Comparison of ENCODE assay signal across 26 mouse cellular contexts in genomic region chr8:52732150-52732549, GRCm38 (mm10).
A peak's percentile ranks its signal among the peaks of the same experiment; 100 is the strongest.
DNase-seq lines count a peak whose midpoint lies in the region; ATAC-seq and TF ChIP-seq lines count a peak whose summit lies in the region.
"Had no signal": no experiment of that assay in that cellular context is flagged by ENCODE, and none has a peak within 500 bp of the region (broad histone marks: within the 10 kb centered on the region; RNA-seq: fewer than 3 reads in every experiment).

No protein-coding gene starts in this region.

- ATAC-seq in midbrain, embryonic 14.5 days (ENCODE audit: low FRiP score, low TSS enrichment), result peak; percentile 70; the same call in 1 of the 2 replicates
- ATAC-seq in midbrain, postnatal 0 days (ENCODE audit: low FRiP score), result no peak
- ATAC-seq in midbrain, embryonic 15.5 days (replicated peaks), result peak; percentile 83; the same call in 1 of the 2 replicates
- ATAC-seq: CD4-positive, CD25-positive, alpha-beta regulatory T cell, adult 4 months; forebrain, embryonic 14.5 days; forebrain, postnatal 0 days; hindbrain, embryonic 16.5 days had no signal

- H3K27me3 ChIP-seq in midbrain, embryonic 14.5 days (ENCODE audit: control insufficient read depth, insufficient read depth, low read length), result no peaks in the 10 kb centered on the region
- no peaks in the 10 kb centered on the region for H3K27me3 ChIP-seq in midbrain, postnatal 0 days (ENCODE audit: insufficient read depth, low read length)
- H3K27me3 ChIP-seq in midbrain, embryonic 15.5 days (replicated peaks), result no peaks in the 10 kb centered on the region
- H3K27me3 ChIP-seq: embryonic facial prominence, embryonic 12.5 days; embryonic facial prominence, embryonic 15.5 days; heart, embryonic 12.5 days; heart, embryonic 15.5 days; hindbrain, embryonic 13.5 days had no signal

- H3K36me3 ChIP-seq in midbrain, embryonic 14.5 days (ENCODE audit: control insufficient read depth, insufficient read depth, low read length), result no peaks in the 10 kb centered on the region
- no peaks in the 10 kb centered on the region for H3K36me3 ChIP-seq in midbrain, postnatal 0 days (ENCODE audit: insufficient read depth, low read length)
- no peaks in the 10 kb centered on the region for H3K36me3 ChIP-seq in midbrain, embryonic 15.5 days (replicated peaks)
- H3K36me3 ChIP-seq: embryonic facial prominence, embryonic 12.5 days; embryonic facial prominence, embryonic 15.5 days; heart, embryonic 12.5 days; heart, embryonic 15.5 days; hindbrain, embryonic 10.5 days; hindbrain, embryonic 13.5 days had no signal

- DNase-seq in midbrain, embryonic 14.5 days, result peak; percentile 45
- no peak for DNase-seq in midbrain, postnatal 0 days (ENCODE audit: low spot score)
- DNase-seq in retina, postnatal 1 day, result peak; percentile 5
- no peak for DNase-seq in right cerebral cortex, postnatal 14 days
- no peak for DNase-seq in thymus, postnatal 14 days
- DNase-seq: adrenal gland, adult 2 months; adrenal gland, postnatal 14 days; cerebellum, adult 18-20 months; cerebellum, adult 9-10 months; cerebellum, postnatal 14 days; forebrain, postnatal 0 days; gastrocnemius, adult 2 months; gastrocnemius, postnatal 14 days; heart, adult 18-20 months; heart, postnatal 10 days; heart, postnatal 36 days had no signal

- no peak for TF ChIP-seq CTCF in midbrain, postnatal 0 days (IDR thresholded peaks at IDR 0.05)

- no peak overlapping the region for H3K4me3 ChIP-seq in midbrain, embryonic 14.5 days (replicated peaks; ENCODE audit: low read depth, low read length)
- H3K4me3 ChIP-seq in midbrain, postnatal 0 days (ENCODE audit: low read depth, low read length), result no peak overlapping the region
- H3K4me3 ChIP-seq in midbrain, embryonic 15.5 days, result no peak overlapping the region
- H3K4me3 ChIP-seq: embryonic facial prominence, embryonic 12.5 days; embryonic facial prominence, embryonic 15.5 days; gastrocnemius, adult 2 months; heart, embryonic 12.5 days; heart, embryonic 15.5 days; hindbrain, embryonic 10.5 days; hindbrain, embryonic 13.5 days had no signal

- no peak overlapping the region for H3K9ac ChIP-seq in midbrain, embryonic 14.5 days (replicated peaks; ENCODE audit: low read length)
- no peak overlapping the region for H3K9ac ChIP-seq in midbrain, postnatal 0 days (replicated peaks; ENCODE audit: low read length, poor library complexity, severe bottlenecking)
- H3K9ac ChIP-seq in midbrain, embryonic 15.5 days, result no peak overlapping the region
- H3K9ac ChIP-seq: embryonic facial prominence, embryonic 12.5 days; embryonic facial prominence, embryonic 15.5 days; forebrain, postnatal 0 days; heart, embryonic 12.5 days; heart, embryonic 15.5 days; hindbrain, embryonic 13.5 days had no signal

- H3K4me2 ChIP-seq in midbrain, embryonic 14.5 days (ENCODE audit: low read length), result no peak overlapping the region
- no peak overlapping the region for H3K4me2 ChIP-seq in midbrain, postnatal 0 days (ENCODE audit: low read depth, low read length, poor library complexity, severe bottlenecking)
- H3K4me2 ChIP-seq in midbrain, embryonic 15.5 days, result no peak overlapping the region
- H3K4me2 ChIP-seq: embryonic facial prominence, embryonic 12.5 days; embryonic facial prominence, embryonic 15.5 days; heart, embryonic 12.5 days; heart, embryonic 15.5 days; hindbrain, embryonic 13.5 days had no signal

- no peak overlapping the region for H3K27ac ChIP-seq in midbrain, embryonic 14.5 days (replicated peaks; ENCODE audit: low read depth, low read length)
- no peak overlapping the region for H3K27ac ChIP-seq in midbrain, postnatal 0 days (ENCODE audit: low read depth, low read length)
- no peak overlapping the region for H3K27ac ChIP-seq in midbrain, embryonic 15.5 days
- H3K27ac ChIP-seq: embryonic facial prominence, embryonic 12.5 days; embryonic facial prominence, embryonic 15.5 days; gastrocnemius, adult 2 months; heart, embryonic 15.5 days; hindbrain, embryonic 10.5 days; hindbrain, embryonic 13.5 days had no signal

- no peaks in the 10 kb centered on the region for H3K9me3 ChIP-seq in midbrain, embryonic 14.5 days (ENCODE audit: control insufficient read depth, low read length)
- no peaks in the 10 kb centered on the region for H3K9me3 ChIP-seq in midbrain, postnatal 0 days (ENCODE audit: low read length)
- no peaks in the 10 kb centered on the region for H3K9me3 ChIP-seq in midbrain, embryonic 15.5 days
- H3K9me3 ChIP-seq: embryonic facial prominence, embryonic 12.5 days; embryonic facial prominence, embryonic 15.5 days; heart, embryonic 12.5 days; heart, embryonic 15.5 days; hindbrain, embryonic 10.5 days; hindbrain, embryonic 13.5 days had no signal

- H3K4me1 ChIP-seq in midbrain, embryonic 14.5 days (ENCODE audit: control insufficient read depth, insufficient read depth, low read length), result no peaks in the 10 kb centered on the region
- no peaks in the 10 kb centered on the region for H3K4me1 ChIP-seq in midbrain, postnatal 0 days (ENCODE audit: insufficient read depth, low read length)
- H3K4me1 ChIP-seq in midbrain, embryonic 15.5 days, result no peaks in the 10 kb centered on the region
- H3K4me1 ChIP-seq: embryonic facial prominence, embryonic 12.5 days; embryonic facial prominence, embryonic 15.5 days; heart, embryonic 12.5 days; heart, embryonic 15.5 days; hindbrain, embryonic 10.5 days; hindbrain, embryonic 13.5 days had no signal

- WGBS in midbrain, embryonic 14.5 days, result 74% methylated on average over 4 of the region's 4 CpGs
- WGBS in midbrain, postnatal 0 days, result 66% methylated on average over 4 of the region's 4 CpGs
- WGBS in midbrain, embryonic 15.5 days, result 68% methylated on average over 4 of the region's 4 CpGs

Comparison
In these comparisons a context has a peak if more than half of its experiments do, and no peak if none do; other contexts are left out.
1. DNase-seq: peak in midbrain, embryonic 14.5 days (single experiment) and retina, postnatal 1 day (single experiment); none in midbrain, postnatal 0 days (single experiment), right cerebral cortex, postnatal 14 days (single experiment) and thymus, postnatal 14 days (single experiment).